Mouse (Mus musculus): ENCODE data around the gene App.

- TF ChIP-seq POLR2A (IDR thresholded peaks at IDR 0.05; ENCODE audit: control insufficient read depth, extremely low read depth, insufficient read depth, low read length, poor library complexity) (no peak), CTCF (IDR thresholded peaks at IDR 0.05; ENCODE audit: borderline replicate concordance, control insufficient read depth, extremely low read depth, insufficient read depth, low read length, poor library complexity) (no peak)
Observed at GRCm38 (mm10) chr16:85062732-85063131, 110.8 kb downstream of the App start.

All from thymus, adult 2 months (tissue).